Mouse (Mus musculus) ES-Bruce4 (cell line): ENCODE data around the gene Rnf222.

Experiments
- CTCF ChIP-seq: IDR thresholded peaks from one replicate; pipeline ENCODE4 v1.8.1; 2011; ENCODE audit warnings: low read depth, low read length
- POLR2A ChIP-seq: IDR thresholded peaks from one replicate; pipeline ENCODE4 v1.8.1; 2011; ENCODE audit warnings: low read length; ENCODE audit not compliant: insufficient read depth

GRCm38 (mm10) chr11:68857329-68857728, 31.0 kb upstream of the Rnf222 start:
- TF ChIP-seq CTCF (no peak), POLR2A (no peak)
